Mouse (Mus musculus) retina, embryonic 14.5 days (tissue): ENCODE measurements around the gene Zfp366.
A peak's percentile ranks its signal among the peaks of the same experiment; 100 is the strongest.

Experiments
- DNase-seq: peaks from one replicate; pipeline ENCODE4 v3.0.0-alpha.2; 2015; ENCODE audit warnings: low spot score

Zfp366 gene

GRCm38 (mm10) chr13:99226809-99227208, 42.2 kb downstream of the Zfp366 start:
- no peak for DNase-seq

GRCm38 (mm10) chr13:99227456-99228250, 43.0 kb downstream of the Zfp366 start:
- no peak for DNase-seq

DNA sequence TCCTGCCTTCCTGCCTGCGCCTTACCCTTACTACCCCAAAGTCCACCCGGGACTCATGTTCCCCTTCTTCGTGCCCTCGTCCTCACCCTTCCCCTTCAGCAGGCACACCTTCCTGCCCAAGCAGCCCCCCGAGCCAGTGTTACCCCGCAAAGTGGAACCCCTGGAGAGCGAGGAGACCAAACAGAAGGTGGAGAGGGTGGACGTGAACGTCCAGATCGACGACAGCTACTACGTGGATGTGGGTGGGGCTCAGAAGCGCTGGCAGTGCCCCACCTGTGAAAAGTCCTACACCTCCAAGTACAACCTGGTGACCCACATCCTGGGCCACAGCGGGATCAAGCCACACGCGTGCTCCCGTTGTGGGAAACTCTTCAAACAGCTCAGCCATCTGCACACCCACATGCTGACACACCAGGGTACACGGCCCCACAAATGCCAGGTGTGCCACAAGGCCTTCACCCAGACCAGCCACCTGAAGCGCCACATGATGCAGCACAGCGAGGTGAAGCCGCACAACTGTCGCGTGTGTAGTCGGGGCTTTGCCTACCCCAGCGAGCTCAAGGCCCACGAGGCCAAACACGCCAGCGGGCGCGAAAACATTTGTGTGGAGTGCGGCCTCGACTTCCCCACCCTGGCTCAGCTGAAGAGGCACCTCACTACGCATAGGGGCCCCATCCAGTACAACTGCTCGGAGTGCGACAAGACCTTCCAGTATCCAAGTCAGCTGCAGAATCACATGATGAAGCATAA, 44.4 kb downstream of the Zfp366 start:
- DNase-seq, result no peak

DNA sequence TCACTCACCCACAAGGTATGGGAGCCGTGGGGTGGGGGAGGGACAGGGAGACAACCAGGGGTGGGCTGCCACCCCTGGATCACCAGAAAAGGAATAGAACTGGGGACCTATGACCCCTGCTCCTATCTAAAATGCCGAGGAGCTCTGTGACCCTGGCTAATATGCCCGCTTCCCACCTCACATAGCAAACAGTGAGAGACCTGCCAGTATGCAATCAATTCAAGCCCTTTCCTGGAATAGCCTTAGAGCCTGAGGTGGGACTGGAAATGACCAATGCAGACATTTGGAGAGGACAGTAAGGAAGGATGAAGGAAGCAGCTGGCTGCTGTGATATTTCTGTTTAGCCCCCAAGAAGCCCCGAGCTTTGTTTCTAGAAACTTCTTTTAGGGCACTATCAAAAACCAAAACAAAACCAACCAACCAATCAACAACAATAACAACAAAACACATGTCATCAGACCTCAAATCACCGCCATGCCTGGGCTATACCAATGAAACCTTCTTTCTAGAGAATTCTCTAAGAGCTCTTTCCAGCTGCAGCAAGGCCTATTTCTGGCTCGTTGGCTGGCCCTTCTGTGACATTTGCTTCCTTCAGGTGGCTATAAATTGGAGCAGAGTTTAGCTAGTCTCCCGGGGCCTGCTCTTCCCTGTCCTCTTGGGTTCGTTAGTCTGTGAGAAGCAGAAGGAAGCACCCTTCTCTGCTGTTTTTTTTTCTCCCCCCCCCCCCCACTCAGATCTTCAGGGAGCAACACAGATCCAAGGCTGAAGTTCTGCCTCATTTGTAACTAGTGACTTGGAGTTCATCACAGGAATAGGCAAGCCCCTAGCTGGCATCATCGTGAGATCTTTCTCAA, 45.2 kb downstream of the Zfp366 start:
- DNase-seq, result no peak

DNA sequence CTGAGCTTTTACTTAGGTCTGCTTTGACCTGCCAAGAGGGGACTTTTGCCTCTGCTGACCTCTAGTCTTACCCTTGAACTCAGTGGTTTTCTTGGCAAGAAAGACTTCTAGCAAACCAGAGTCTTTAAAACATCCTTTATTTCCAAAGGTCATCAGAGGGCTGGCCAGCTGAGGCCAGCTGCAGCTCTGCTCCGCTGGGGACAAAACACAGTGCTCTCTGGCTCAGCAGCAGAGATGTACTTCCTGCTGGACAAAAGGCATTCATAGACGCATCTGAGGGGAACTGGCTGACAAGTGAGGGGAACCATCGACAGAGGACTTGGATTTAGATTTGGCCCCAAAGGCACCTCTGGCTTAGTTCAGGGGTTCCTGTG, 45.9 kb downstream of the Zfp366 start:
- no peak for DNase-seq

GRCm38 (mm10) chr13:99233333-99233732, 48.7 kb downstream of the Zfp366 start:
- DNase-seq, result no peak

- DNase-seq, result no peak
Observed at GRCm38 (mm10) chr13:99233956-99234355, 49.3 kb downstream of the Zfp366 start.

GRCm38 (mm10) chr13:99235428-99236210, 51.0 kb downstream of the Zfp366 start:
- no peak for DNase-seq

DNA sequence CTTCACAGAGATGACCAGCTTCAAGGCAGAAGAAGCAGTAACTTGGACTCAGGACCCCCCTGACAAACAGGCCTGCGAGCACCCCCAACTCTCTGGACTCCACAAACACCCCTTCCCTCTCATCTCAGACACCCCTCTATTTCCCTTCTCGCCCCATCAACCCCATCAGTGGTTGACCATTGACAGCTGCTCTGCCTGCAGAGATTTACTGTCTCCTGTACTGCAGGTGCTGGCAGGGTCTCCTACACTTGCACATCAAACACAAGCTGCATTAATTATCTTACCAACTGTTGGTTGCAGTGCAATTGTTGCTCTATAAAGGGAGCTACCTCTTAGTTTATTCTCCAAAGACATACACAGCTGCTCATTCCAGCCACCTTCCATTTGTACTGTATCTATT, 51.6 kb downstream of the Zfp366 start:
- DNase-seq, result no peak

- DNase-seq, result no peak
Observed at GRCm38 (mm10) chr13:99237122-99237521, 52.5 kb downstream of the Zfp366 start.

GRCm38 (mm10) chr13:99237841-99238216, 53.2 kb downstream of the Zfp366 start:
- DNase-seq, result no peak

DNA sequence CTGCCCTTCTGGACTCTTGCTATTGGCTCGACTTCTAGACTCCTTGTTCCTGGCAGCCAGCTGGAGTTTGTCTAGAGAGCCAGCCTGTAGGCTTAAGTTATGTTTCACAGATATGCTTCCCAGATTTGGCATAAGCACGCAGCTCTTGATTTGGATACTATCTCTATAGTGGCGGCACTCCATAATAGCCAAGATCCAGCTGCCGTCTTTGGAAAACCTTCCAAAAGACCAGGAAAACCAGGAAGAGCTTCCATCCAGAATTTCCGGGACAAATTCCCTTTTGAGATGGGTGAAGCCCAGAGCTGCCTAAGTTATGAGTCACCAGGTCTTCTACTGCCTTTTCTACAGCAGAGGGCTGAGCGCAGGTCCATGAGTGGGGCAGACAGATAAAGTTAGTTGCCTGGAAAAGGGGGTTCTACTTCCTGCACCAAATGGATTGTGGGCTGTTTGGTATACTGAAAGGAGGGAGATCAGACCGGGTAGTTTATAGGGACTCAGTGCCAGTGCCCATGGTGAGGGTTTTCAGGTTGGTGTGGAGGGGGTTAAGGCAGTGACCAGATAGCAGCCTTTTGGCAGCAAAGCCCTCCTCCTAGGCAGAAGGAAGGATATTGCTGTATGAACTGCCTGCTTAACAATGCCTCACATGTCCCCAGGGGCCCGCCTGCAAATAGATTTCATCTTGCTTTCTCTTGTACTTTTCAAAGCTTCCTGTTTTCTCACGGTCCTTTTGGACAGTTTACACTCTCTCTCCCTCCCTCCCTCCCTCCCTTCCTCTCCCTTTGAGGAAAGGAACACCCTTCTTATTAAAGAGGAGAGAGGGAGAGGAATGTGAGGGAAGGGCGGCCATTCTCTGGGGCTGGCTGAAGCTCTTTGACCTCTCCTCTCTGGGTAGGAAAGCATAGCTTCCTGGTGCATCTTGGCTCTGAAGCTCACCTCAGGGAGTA, 53.9 kb downstream of the Zfp366 start:
- DNase-seq, result no peak

- DNase-seq, result peak; percentile 24
Observed at GRCm38 (mm10) chr13:99239161-99239530, 54.5 kb downstream of the Zfp366 start.

GRCm38 (mm10) chr13:99239741-99240140, 55.1 kb downstream of the Zfp366 start:
- DNase-seq, result no peak

GRCm38 (mm10) chr13:99241984-99242383, 57.4 kb downstream of the Zfp366 start:
- no peak for DNase-seq

- no peak for DNase-seq
Observed at GRCm38 (mm10) chr13:99242895-99243294, 58.3 kb downstream of the Zfp366 start.

- DNase-seq, result no peak
Observed at GRCm38 (mm10) chr13:99243831-99244230, 59.2 kb downstream of the Zfp366 start.

DNA sequence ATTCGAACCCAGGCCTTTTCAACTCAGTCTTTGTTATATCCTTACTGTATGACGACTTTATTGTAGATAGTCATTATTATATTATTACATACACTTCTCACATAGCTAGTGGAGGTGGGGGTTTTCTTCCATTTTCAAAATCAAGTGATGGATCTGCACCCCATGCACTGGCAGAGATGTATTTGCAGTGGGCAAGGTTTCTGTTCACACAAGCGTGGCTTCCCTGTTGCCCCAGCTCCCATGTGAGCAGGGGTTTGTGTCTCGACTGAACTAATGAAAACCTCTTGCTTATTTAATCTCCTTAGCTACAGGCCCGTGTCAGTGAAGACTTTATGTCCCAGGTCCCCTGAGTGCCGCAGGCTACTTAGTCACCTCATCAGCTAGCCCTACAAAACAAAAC, 59.8 kb downstream of the Zfp366 start:
- no peak for DNase-seq

DNA sequence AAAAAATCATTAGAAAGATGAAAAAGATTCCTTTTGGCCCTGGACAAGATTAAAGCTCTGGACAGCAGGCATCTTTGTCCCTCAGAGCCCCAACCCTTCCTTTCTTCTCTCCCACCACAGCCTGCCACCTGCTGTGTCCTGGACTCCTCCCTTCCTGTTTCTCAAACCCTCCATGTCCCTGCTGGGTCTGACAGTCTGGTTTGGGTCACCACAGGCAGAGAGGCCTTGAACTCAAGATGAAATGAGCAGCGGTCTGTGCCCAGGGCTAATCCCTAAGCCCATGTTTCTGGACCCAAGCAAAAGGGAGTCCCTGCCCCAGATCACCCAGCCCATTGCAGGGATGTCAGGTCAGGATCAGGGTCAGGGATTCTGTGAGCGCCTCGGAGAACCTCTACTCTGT, 60.3 kb downstream of the Zfp366 start:
- DNase-seq, result no peak

DNA sequence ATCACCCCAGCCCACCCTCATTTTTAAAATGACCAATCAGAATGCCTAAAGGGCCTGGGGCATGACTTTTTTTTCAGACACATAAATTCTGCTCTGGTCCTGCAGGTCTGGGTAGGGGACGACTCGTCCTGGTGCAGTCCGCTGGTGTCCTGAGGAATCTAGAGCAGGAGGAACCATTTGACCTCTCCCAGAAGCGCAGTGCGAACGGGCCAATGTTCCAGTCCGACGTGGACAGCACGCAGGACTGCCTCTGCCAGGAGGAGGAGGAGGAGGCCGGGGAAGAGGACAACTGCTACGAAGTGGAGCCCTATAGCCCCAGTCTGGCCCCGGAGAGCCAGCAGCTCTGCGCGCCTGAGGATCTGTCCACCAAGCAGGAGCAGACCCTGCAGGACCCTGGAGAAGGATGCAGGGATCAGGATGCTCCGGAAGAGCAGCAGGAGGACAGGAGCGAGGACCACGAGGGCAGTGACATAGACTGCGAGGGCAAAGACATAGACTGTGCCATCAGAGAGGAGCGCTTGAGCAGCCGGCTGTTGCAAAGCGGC, 61.4 kb downstream of the Zfp366 start:
- DNase-seq, result no peak
